Mouse (Mus musculus) liver, embryonic 15.5 days (tissue): ENCODE results near the gene Cep57l1. TPM values are rescaled to one million over a fixed set of nuclear protein-coding genes. Genes with fewer than 3 reads are reported as not detected.
A peak's percentile ranks its signal among the peaks of the same experiment; 100 is the strongest.

ENCODE experiments used
- ATAC-seq: fragments of 200-750 bp; cut with Nextera tagmentation; 2 replicates; pipeline ENCODE4 v1.8.0; 2017; ENCODE audit warnings: moderate number of reproducible peaks, mild to moderate bottlenecking, moderate library complexity; ENCODE audit not compliant: insufficient read depth
- H3K27ac ChIP-seq: fragments of 300-500 bp; sonication (generic); replicated peaks from 2 replicates; pipeline ENCODE4 v1.5.1; 2015; ENCODE audit warnings: mild to moderate bottlenecking, inconsistent platforms
- H3K27me3 ChIP-seq: fragments of 300-500 bp; sonication (generic); 2 replicates; pipeline ENCODE4 v1.6.1; 2015; ENCODE audit warnings: mild to moderate bottlenecking, inconsistent platforms
- H3K36me3 ChIP-seq: fragments of 300-500 bp; sonication (generic); replicated peaks from 2 replicates; pipeline ENCODE4 v1.6.1; 2015; ENCODE audit warnings: moderate library complexity, mild to moderate bottlenecking, inconsistent platforms
- H3K4me1 ChIP-seq: fragments of 300-500 bp; sonication (generic); replicated peaks from 2 replicates; pipeline ENCODE4 v1.6.1; 2015; ENCODE audit warnings: inconsistent platforms
- H3K4me2 ChIP-seq: fragments of 300-500 bp; sonication (generic); 2 replicates; pipeline ENCODE4 v1.6.1; 2015; ENCODE audit warnings: moderate library complexity, mild to moderate bottlenecking, inconsistent platforms
- H3K4me3 ChIP-seq: fragments of 300-500 bp; sonication (generic); replicated peaks from 2 replicates; pipeline ENCODE4 v1.5.1; 2015; ENCODE audit warnings: mild to moderate bottlenecking, inconsistent platforms
- H3K9ac ChIP-seq: fragments of 300-500 bp; sonication (generic); 2 replicates; pipeline ENCODE4 v1.6.1; 2015; ENCODE audit warnings: moderate library complexity, mild to moderate bottlenecking, inconsistent platforms
- H3K9me3 ChIP-seq: fragments of 300-500 bp; sonication (generic); replicated peaks from 2 replicates; pipeline ENCODE4 v1.6.1; 2016; ENCODE audit warnings: inconsistent platforms
- WGBS: fragments of 180-500 bp; shearing (Covaris S2); methylation state at CpG from one replicate; pipeline ENCODE4 v1.1.7; 2015; ENCODE audit warnings: mixed read lengths; ENCODE audit not compliant: insufficient replicate concordance; 5-methylcytosine and 5-hydroxymethylcytosine counted together
- polyA plus RNA-seq: library from polyadenylated mRNA; unstranded; fragments of >200 nt; fragmentation: Nextera tagmentation; extraction: Ambion mirVana; gene quantifications from 2 replicates; pipeline ENCODE4 v1.2.1, GENCODE M21; 2015

Cep57l1 gene
- polyA plus RNA-seq, 1 experiment from 2014 or later: 13.3 TPM

DNA sequence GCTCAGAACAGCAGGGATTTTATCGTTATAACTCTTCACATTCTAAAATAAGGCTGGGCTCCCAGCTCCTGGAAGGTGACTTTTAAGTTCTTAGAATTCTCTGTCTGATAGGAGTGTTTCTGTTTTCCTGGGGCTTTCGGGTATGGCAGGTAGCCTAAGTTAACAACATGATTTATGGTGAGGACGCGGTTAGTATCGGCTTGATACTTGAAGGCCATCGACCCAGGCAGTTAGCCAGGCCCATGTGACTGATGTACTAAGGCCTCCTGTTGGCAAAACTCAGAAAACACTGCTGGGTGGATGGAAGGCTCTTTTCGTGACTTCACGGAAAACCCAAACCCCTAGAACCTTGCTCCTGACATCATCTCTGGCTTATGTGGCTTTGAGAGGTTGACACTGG lies 100.3 kb downstream of the Cep57l1 start:
- Histone ChIP-seq H3K4me1 (no peaks in the 10 kb centered on the region), H3K27ac (no peak overlapping the region), H3K9ac (no peak overlapping the region), H3K4me3 (no peak overlapping the region), H3K27me3 (no peaks in the 10 kb centered on the region), H3K36me3 (no peaks in the 10 kb centered on the region), H3K9me3 (no peaks in the 10 kb centered on the region), H3K4me2 (no peak overlapping the region)
- ATAC-seq: no peak
- WGBS: 81% methylated on average over 8 of the region's 8 CpGs

DNA sequence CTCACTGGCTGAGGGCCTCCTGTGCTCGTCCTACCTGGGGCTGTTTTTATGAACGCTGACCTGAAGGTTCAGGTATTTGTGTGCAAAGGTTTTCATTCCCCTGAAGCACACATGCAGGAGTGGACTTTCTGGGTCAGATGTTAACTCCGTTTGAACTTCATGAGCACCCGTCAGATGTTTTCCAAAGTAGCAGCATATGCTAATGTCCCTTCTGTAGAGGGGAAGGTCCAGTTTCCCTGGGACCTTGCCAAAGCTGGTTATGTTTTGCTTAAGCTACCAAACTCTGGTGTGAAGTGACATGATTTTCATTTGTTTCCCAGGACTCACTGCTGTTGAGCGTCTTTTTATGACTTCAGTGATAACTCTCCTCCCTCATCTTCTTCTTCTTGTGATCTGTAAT lies 110.0 kb downstream of the Cep57l1 start:
- no peak for ATAC-seq
- no peak overlapping the region for H3K9ac ChIP-seq

GRCm38 (mm10) chr10:41697040-41697439 lies 112.6 kb downstream of the Cep57l1 start:
- H3K36me3 ChIP-seq: no peaks in the 10 kb centered on the region
- ATAC-seq: no peak
- WGBS: 77% methylated on average over 11 of the region's 11 CpGs

More for the DNA sequence above, 110.0 kb downstream of the Cep57l1 start:
- Histone ChIP-seq H3K4me1 (no peaks in the 10 kb centered on the region), H3K4me3 (no peak overlapping the region), H3K27me3 (no peaks in the 10 kb centered on the region), H3K9me3 (no peaks in the 10 kb centered on the region), H3K4me2 (no peak overlapping the region), H3K27ac (no peak overlapping the region), H3K36me3 (no peaks in the 10 kb centered on the region)
- WGBS: 66% methylated on average over 5 of the region's 5 CpGs

DNA sequence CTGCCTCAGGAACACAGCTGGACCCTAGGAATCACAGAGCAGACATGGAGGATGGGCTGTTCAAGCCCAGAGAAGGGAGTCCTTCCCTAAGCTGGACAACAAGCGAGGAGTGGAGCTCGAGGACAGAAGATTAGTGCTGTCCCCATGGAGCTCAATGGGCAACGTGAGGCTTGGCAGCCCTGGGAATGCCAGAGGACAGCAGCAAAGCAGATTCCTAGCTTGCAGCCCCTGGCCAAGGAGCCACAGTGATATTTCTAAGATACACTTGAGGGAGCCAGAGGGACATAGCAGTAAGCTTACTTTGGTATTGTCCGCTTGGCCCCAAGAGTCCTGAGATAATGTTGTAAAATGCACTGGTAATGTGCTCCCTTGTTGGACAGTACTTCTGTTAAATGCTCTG lies 118.7 kb downstream of the Cep57l1 start:
- Histone ChIP-seq H3K36me3 (no peaks in the 10 kb centered on the region), H3K4me1 (peaks cover 4% of the 10 kb centered on the region; the same call in 1 of the 2 replicates), H3K27me3 (peaks cover 6% of the 10 kb centered on the region; the same call in 1 of the 2 replicates), H3K4me2 (no peak overlapping the region), H3K27ac (no peak overlapping the region), H3K9ac (no peak overlapping the region), H3K9me3 (no peaks in the 10 kb centered on the region), H3K4me3 (no peak overlapping the region)
- no peak for ATAC-seq
- WGBS: 64% methylated on average over 4 of the region's 4 CpGs

More at GRCm38 (mm10) chr10:41697040-41697439, 112.6 kb downstream of the Cep57l1 start:
- no peaks in the 10 kb centered on the region for H3K4me1 ChIP-seq
- no peaks in the 10 kb centered on the region for H3K9me3 ChIP-seq
- no peak overlapping the region for H3K4me3 ChIP-seq
- no peak overlapping the region for H3K9ac ChIP-seq
- no peak overlapping the region for H3K4me2 ChIP-seq
- H3K27me3 ChIP-seq: no peaks in the 10 kb centered on the region
- H3K27ac ChIP-seq: no peak overlapping the region

DNA sequence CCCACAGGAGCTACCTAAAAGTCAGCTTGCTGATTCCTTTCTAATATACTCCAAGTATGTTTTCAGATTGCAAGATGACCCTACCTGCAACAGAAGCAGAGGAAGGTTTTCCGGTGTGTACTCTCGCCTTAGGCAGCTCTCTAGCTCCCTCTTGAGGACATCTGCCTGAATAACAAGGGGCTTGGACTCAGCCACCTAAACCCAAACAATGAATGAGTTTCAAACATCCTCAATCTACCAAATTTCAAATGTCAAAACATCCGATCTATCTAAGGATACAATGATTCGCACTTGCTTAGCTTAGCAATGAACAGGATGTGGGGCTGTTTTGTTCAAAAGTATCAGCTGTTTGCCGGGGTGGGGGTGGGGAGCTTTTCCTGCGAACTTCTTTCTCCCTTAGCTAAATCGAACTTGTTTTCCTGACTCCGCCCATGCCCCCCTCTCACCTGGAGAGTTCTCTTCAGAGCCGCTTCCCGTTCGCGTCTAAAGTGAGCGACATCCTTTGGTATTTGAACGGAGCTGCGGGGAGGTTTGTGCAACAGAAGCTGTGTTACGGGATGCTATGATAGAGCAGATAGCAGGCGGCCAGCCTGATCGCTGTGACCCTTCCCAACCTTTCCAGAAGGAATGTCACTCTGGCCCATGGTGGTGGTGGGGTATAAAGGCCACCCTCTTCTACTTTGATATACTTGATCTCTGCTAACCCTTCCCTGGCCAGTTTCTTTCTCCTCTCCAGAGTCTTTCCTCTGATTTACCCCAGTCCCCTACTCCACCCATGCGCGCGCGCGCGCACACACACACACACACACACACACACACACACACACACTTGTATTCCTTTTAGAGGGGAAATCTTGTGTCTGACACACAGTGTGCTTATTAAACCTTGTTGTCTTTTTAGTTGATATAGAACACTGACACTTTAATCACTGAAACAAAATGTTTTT lies 119.5 kb downstream of the Cep57l1 start:
- peak overlapping the region; percentile 30 for H3K4me3 ChIP-seq
- no peak for ATAC-seq
- 19% methylated on average over 24 of the region's 24 CpGs for WGBS
- no peaks in the 10 kb centered on the region for H3K9me3 ChIP-seq
- H3K9ac ChIP-seq: no peak overlapping the region
- no peaks in the 10 kb centered on the region for H3K36me3 ChIP-seq
- H3K4me2 ChIP-seq: peak overlapping the region; percentile 63
- H3K27ac ChIP-seq: no peak overlapping the region
- H3K27me3 ChIP-seq: peaks cover 10% of the 10 kb centered on the region; the same call in 1 of the 2 replicates
- H3K4me1 ChIP-seq: peaks cover 4% of the 10 kb centered on the region; the same call in 1 of the 2 replicates

GRCm38 (mm10) chr10:41684548-41684996 lies 125.1 kb downstream of the Cep57l1 start:
- 2% methylated on average over 21 of the region's 21 CpGs for WGBS
- no peak for ATAC-seq
- H3K4me3 ChIP-seq: 0 out of 2 replicates have a peak overlapping the region, but pooled peaks have one; percentile 7
- 0 out of 2 replicates have a peak, but pooled peaks cover 5% of the 10 kb centered on the region for H3K4me1 ChIP-seq
- no peaks in the 10 kb centered on the region for H3K9me3 ChIP-seq
- H3K36me3 ChIP-seq: no peaks in the 10 kb centered on the region
- no peak overlapping the region for H3K9ac ChIP-seq
- H3K27me3 ChIP-seq: peaks cover 18% of the 10 kb centered on the region
- H3K4me2 ChIP-seq: peak overlapping the region; percentile 49
- H3K27ac ChIP-seq: no peak overlapping the region

DNA sequence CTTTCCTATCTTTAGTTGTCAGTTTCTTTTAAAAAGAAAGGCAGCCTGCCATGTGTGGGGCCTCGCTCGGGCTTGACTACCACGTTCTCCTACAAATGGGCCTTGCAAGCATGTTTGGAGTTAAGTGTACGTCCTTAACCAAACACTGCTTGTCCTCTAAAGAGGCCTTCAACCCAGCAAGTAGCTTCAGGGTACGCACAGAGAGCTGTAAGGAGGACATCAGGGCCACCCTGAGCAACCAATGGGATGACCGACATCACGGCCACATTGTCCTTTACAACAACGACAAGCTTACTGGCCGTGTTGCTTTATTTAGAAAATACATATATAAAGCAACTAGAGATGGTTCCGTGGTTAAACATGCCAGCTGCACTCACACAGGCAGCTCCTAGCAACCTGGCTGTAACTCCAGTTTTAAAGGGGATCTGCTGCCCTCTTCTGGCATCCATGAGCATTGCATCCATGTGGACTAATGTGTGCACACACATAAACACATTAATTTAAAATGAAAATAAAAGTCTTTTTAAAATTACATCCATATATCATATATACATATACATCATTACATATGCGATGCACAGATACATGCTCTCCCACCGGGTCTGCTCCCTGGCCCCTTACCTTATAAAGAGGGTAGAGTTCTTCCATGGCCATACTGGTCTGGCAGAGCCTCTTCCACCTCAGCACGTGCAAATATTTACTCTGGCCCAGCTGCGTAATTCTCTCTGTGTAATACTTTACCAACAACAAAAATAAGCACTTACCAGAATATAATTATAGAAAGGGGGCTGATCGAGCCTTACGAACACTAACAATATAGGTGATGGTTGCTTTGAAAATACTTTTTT lies 126.9 kb downstream of the Cep57l1 start:
- Histone ChIP-seq H3K4me3 (no peak overlapping the region), H3K9ac (no peak overlapping the region), H3K9me3 (no peaks in the 10 kb centered on the region), H3K36me3 (no peaks in the 10 kb centered on the region), H3K4me2 (no peak overlapping the region), H3K27ac (no peak overlapping the region), H3K27me3 (peaks cover 18% of the 10 kb centered on the region), H3K4me1 (peaks cover 8% of the 10 kb centered on the region; the same call in 1 of the 2 replicates)
- no peak for ATAC-seq
- 35% methylated on average over 16 of the region's 16 CpGs for WGBS

- no peak for ATAC-seq
- H3K4me1 ChIP-seq: peaks cover 3% of the 10 kb centered on the region; the same call in 1 of the 2 replicates
- no peaks in the 10 kb centered on the region for H3K36me3 ChIP-seq
- H3K4me2 ChIP-seq: peak overlapping the region; percentile 21; the same call in 1 of the 2 replicates
- H3K4me3 ChIP-seq: no peak overlapping the region
- 31% methylated on average over 18 of the region's 18 CpGs for WGBS
- peaks cover 2% of the 10 kb centered on the region for H3K27me3 ChIP-seq
- H3K9me3 ChIP-seq: no peaks in the 10 kb centered on the region
- no peak overlapping the region for H3K9ac ChIP-seq
- no peak overlapping the region for H3K27ac ChIP-seq
Measured at GRCm38 (mm10) chr10:41678746-41679360, 130.8 kb downstream of the Cep57l1 start.

DNA sequence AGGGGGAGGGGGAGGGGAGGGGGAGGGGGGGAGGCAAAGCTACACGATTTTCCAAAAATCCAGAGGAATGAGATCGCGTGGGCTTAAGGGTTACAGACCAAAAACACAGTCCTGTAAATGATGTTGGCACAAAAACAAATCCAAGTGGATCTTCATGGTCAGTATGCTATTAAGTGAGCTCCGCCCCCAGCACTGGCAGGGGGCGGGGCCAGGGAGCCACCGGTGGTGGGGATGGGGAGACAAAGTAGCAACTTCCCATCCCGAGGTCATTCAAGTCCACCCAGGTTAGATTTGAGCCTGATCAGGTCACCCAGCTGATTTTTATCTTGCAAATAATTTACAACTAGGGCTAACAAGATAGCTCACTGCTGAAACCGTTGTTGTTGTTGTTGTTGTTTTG lies 132.3 kb downstream of the Cep57l1 start:
- H3K4me3 ChIP-seq: no peak overlapping the region
- H3K36me3 ChIP-seq: no peaks in the 10 kb centered on the region
- no peak for ATAC-seq
- peaks cover 3% of the 10 kb centered on the region; the same call in 1 of the 2 replicates for H3K4me1 ChIP-seq
- no peak overlapping the region for H3K27ac ChIP-seq
- WGBS: 44% methylated on average over 8 of the region's 8 CpGs
- H3K9ac ChIP-seq: no peak overlapping the region
- no peak overlapping the region for H3K4me2 ChIP-seq
- H3K9me3 ChIP-seq: no peaks in the 10 kb centered on the region
- H3K27me3 ChIP-seq: no peaks in the 10 kb centered on the region

DNA sequence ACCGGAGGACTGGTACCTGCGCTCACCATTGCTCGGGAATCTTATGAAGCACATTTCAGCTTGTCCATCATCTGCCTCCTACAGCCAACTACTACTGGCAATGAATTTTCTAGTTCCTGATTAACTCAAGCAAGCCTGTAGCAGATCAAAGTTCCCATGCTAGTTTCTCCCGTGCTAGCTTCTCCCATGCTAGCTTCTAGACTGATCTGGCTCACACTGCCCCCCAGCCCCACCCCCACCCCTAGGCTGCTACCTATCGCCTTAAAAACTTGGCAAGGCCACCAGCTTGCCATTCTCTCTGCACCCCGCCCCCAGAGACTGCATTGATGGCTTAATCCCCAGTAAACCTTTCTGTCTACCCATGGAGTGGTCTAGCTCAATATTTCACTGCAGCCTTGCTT lies 133.0 kb downstream of the Cep57l1 start:
- Histone ChIP-seq H3K4me3 (no peak overlapping the region), H3K9ac (no peak overlapping the region), H3K27ac (no peak overlapping the region), H3K4me2 (no peak overlapping the region), H3K36me3 (no peaks in the 10 kb centered on the region), H3K9me3 (no peaks in the 10 kb centered on the region), H3K4me1 (peaks cover 3% of the 10 kb centered on the region; the same call in 1 of the 2 replicates), H3K27me3 (no peaks in the 10 kb centered on the region)
- ATAC-seq: no peak
- WGBS: 62% methylated on average over 6 of the region's 6 CpGs
